Mouse (Mus musculus) lung, adult 2 months (tissue): ENCODE results near the gene Pcdh9.

Source experiments
- CTCF ChIP-seq: fragments of 200-500 bp; IDR thresholded peaks from 2 replicates; pipeline ENCODE4 v1.5.1; 2011; ENCODE audit warnings: mild to moderate bottlenecking, low read length, control low read depth; ENCODE audit not compliant: insufficient read depth
- POLR2A ChIP-seq: fragments of 200-500 bp; IDR thresholded peaks from 2 replicates; pipeline ENCODE4 v1.6.1; 2011; ENCODE audit warnings: low read depth, mild to moderate bottlenecking, control low read depth, low read length, borderline replicate concordance; ENCODE audit errors: extremely low read depth

GRCm38 (mm10) chr14:93168367-93168766 is 722.1 kb downstream of the Pcdh9 start:
- TF ChIP-seq POLR2A (no peak), CTCF (no peak)
